Mouse (Mus musculus) Patski (cell line): Measurements from ENCODE around the gene Col27a1. TPM values are rescaled to one million over a fixed set of nuclear protein-coding genes. Genes with fewer than 3 reads are reported as not detected.

Source experiments
- ATAC-seq: fragments of 100-300 bp; one replicate; pipeline ENCODE4 v1.8.0; 2021
- CTCF ChIA-PET: fragments of 350-600 bp; sonication (Branson Sonifier 250); formaldehyde crosslinking; loops from one replicate; lab custom pipeline; 2022; ENCODE audit warnings: inconsistent platforms; lab: Charles Lee
- POLR2A ChIA-PET: fragments of 350-600 bp; sonication (Branson Sonifier 250); formaldehyde crosslinking; loops from one replicate; lab custom pipeline; 2022; ENCODE audit warnings: antibody characterized with exemption, inconsistent platforms; lab: Charles Lee
- DNase-seq: peaks from one replicate; pipeline ENCODE4 v3.0.0-alpha.2; 2011; ENCODE audit warnings: low read depth, low spot score
- H3K27me3 ChIP-seq: fragments of 371-371 bp; one replicate; pipeline ENCODE4 v1.5.1; 2021
- CTCF ChIP-seq: fragments of 100-300 bp; IDR thresholded peaks from one replicate; pipeline ENCODE4 v1.5.1; 2021
- in situ Hi-C: fragments of 300-500 bp; cut with MboI; formaldehyde crosslinking; loops from 3 replicates; pipeline ENCODE4 v1.11.1; 2018; ENCODE audit warnings: low pct_unique_long_range_greater_than_20kb, mixed read lengths
- polyA plus RNA-seq: library from polyadenylated mRNA; unstranded; gene quantifications from one replicate; pipeline ENCODE4 v1.2.3, GENCODE M21; 2021

The Col27a1 gene
- polyA plus RNA-seq, 1 experiment from 2014 or later: 4.2 TPM

DNA sequence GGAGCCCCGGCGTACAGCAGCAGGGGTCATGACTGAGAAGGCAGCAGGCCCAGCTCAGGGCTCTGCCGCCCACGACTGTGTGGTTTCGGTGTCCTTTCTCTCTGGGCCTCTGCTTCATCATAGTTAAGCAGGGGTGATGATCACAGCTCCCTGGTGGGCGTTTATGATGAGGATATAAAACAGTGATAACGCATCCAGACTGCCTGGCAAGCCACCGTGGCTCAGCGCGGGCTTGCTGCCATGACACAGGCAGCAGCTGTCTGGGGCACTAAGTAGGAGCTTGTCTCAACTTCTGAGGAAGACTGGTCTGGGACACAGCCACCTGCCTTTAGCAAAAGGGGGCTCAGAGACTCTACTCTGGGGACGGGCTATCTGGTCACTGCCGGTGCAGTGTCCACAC lies 169.7 kb downstream of the Col27a1 start:
- ChIA-PET POLR2A (no interaction called here), CTCF (no interaction called here)
- H3K27me3 ChIP-seq: no peaks in the 10 kb centered on the region
- in situ Hi-C loops: no loop called here
- ATAC-seq (no peak), DNase-seq (no peak)
- TF ChIP-seq CTCF: no peak

- no peaks in the 10 kb centered on the region for H3K27me3 ChIP-seq
- CTCF ChIA-PET: no interaction called here
- ATAC-seq (no peak), DNase-seq (no peak)
- POLR2A ChIA-PET: interaction anchor here (0.7 kb wide), 1 partner anchor 352 kb away, joined by 3 read pairs; no protein-coding TSS in a partner anchor
- TF ChIP-seq CTCF: no peak
- in situ Hi-C loops: no loop called here
Measured at GRCm38 (mm10) chr4:63384262-63384661, 170.5 kb downstream of the Col27a1 start.

Other genes with a start within 250 kb of the Col27a1 start
- gene Zfp618, start 248.4 kb upstream of the Col27a1 start, polyA plus RNA-seq: 16.5 TPM
- gene Ambp, start 59.2 kb upstream of the Col27a1 start, polyA plus RNA-seq: 0.10 TPM
- 10.7 TPM for gene Kif12, start 41.9 kb upstream of the Col27a1 start, polyA plus RNA-seq
- 0.42 TPM for gene Orm1, start 130.6 kb downstream of the Col27a1 start, polyA plus RNA-seq
- 0.08 TPM for gene Orm3, start 142.2 kb downstream of the Col27a1 start, polyA plus RNA-seq
- 1.7 TPM for gene Orm2, start 148.4 kb downstream of the Col27a1 start, polyA plus RNA-seq
- gene Akna, start 189.3 kb downstream of the Col27a1 start, polyA plus RNA-seq: 4.7 TPM